Mouse (Mus musculus) lung, embryonic 16.5 days (tissue): ENCODE measurements at regions not wholly inside any gene's neighbourhood (a gene's known extent, or its start where the extent isn't known, plus 50 kb on each side); places are given as distances from the start of the nearest gene placed in this dataset.

Experiments used
- ATAC-seq: fragments of 200-750 bp; cut with Nextera tagmentation; 2 replicates; pipeline ENCODE4 v1.8.0; 2017; ENCODE audit warnings: low read depth, mild to moderate bottlenecking, moderate library complexity
- H3K27ac ChIP-seq: fragments of 300-500 bp; sonication (generic); 2 replicates; pipeline ENCODE4 v1.5.1; 2014; ENCODE audit warnings: mild to moderate bottlenecking, control low read depth, low read length
- H3K27me3 ChIP-seq: fragments of 300-500 bp; sonication (generic); 2 replicates; pipeline ENCODE4 v1.6.1; 2014; ENCODE audit warnings: low read depth, low read length, mixed read lengths; ENCODE audit not compliant: control insufficient read depth, insufficient read depth
- H3K36me3 ChIP-seq: fragments of 300-500 bp; sonication (generic); 2 replicates; pipeline ENCODE4 v1.6.1; 2014; ENCODE audit warnings: low read length; ENCODE audit not compliant: control insufficient read depth, insufficient read depth
- H3K4me1 ChIP-seq: fragments of 300-500 bp; sonication (generic); replicated peaks from 2 replicates; pipeline ENCODE4 v1.6.1; 2014; ENCODE audit warnings: low read length, mixed read lengths; ENCODE audit not compliant: control insufficient read depth, insufficient read depth
- H3K4me2 ChIP-seq: fragments of 300-500 bp; sonication (generic); 2 replicates; pipeline ENCODE4 v1.6.1; 2014; ENCODE audit warnings: low read depth, low read length, control low read depth
- H3K4me3 ChIP-seq: fragments of 300-500 bp; sonication (generic); 2 replicates; pipeline ENCODE4 v1.5.1; 2014; ENCODE audit warnings: mild to moderate bottlenecking, low read length, control low read depth
- H3K9ac ChIP-seq: fragments of 300-500 bp; sonication (generic); 2 replicates; pipeline ENCODE4 v1.6.1; 2014; ENCODE audit warnings: low read length, control low read depth
- H3K9me3 ChIP-seq: fragments of 300-500 bp; sonication (generic); 2 replicates; pipeline ENCODE4 v1.6.1; 2016; ENCODE audit warnings: low read length; ENCODE audit not compliant: control insufficient read depth
- WGBS: fragments of 180-500 bp; shearing (Covaris S2); extraction: QIAGEN DNeasy Blood & Tissue Kit; methylation state at CpG from one replicate; pipeline ENCODE4 v1.1.7; 2014; 5-methylcytosine and 5-hydroxymethylcytosine counted together

- Histone ChIP-seq H3K9ac (no peak overlapping the region), H3K27ac (no peak overlapping the region), H3K4me1 (no peaks in the 10 kb centered on the region), H3K9me3 (no peaks in the 10 kb centered on the region), H3K4me3 (no peak overlapping the region), H3K27me3 (no peaks in the 10 kb centered on the region), H3K36me3 (no peaks in the 10 kb centered on the region), H3K4me2 (no peak overlapping the region)
- ATAC-seq: no peak
- 42% methylated on average over 1 of the region's 1 CpGs for whole genome bisulfite sequencing
These were observed 117.3 kb downstream of the Klf6 start for GRCm38 (mm10) chr13:5978615-5979014.

GRCm38 (mm10) chr13:5987491-5987890 is 126.2 kb downstream of the Klf6 start:
- H3K36me3 ChIP-seq: no peaks in the 10 kb centered on the region
- no peak for ATAC-seq
- WGBS: 91% methylated on average over 2 of the region's 2 CpGs

GRCm38 (mm10) chr13:5988407-5988806 is 127.1 kb downstream of the Klf6 start:
- ATAC-seq: no peak
- WGBS: 76% methylated on average over 7 of the region's 7 CpGs
- Histone ChIP-seq H3K9ac (no peak overlapping the region), H3K4me2 (no peak overlapping the region), H3K27me3 (no peaks in the 10 kb centered on the region), H3K9me3 (no peaks in the 10 kb centered on the region), H3K27ac (no peak overlapping the region), H3K4me1 (no peaks in the 10 kb centered on the region), H3K36me3 (no peaks in the 10 kb centered on the region), H3K4me3 (no peak overlapping the region)

More at GRCm38 (mm10) chr13:5987491-5987890, 126.2 kb downstream of the Klf6 start:
- H3K4me1 ChIP-seq: no peaks in the 10 kb centered on the region
- H3K9ac ChIP-seq: no peak overlapping the region
- H3K4me2 ChIP-seq: no peak overlapping the region
- H3K27me3 ChIP-seq: no peaks in the 10 kb centered on the region
- no peaks in the 10 kb centered on the region for H3K9me3 ChIP-seq
- H3K4me3 ChIP-seq: no peak overlapping the region
- H3K27ac ChIP-seq: no peak overlapping the region

GRCm38 (mm10) chr13:6000559-6001217 is 139.4 kb downstream of the Klf6 start:
- ATAC-seq: no peak
- no peaks in the 10 kb centered on the region for H3K27me3 ChIP-seq
- no peak overlapping the region for H3K27ac ChIP-seq
- H3K9ac ChIP-seq: no peak overlapping the region
- no peaks in the 10 kb centered on the region for H3K9me3 ChIP-seq
- H3K36me3 ChIP-seq: no peaks in the 10 kb centered on the region
- H3K4me3 ChIP-seq: no peak overlapping the region
- WGBS: 67% methylated on average over 8 of the region's 8 CpGs
- no peaks in the 10 kb centered on the region for H3K4me1 ChIP-seq
- H3K4me2 ChIP-seq: no peak overlapping the region

- Histone ChIP-seq H3K36me3 (no peaks in the 10 kb centered on the region), H3K9ac (no peak overlapping the region), H3K4me3 (no peak overlapping the region), H3K27ac (no peak overlapping the region), H3K9me3 (no peaks in the 10 kb centered on the region), H3K27me3 (no peaks in the 10 kb centered on the region), H3K4me2 (no peak overlapping the region), H3K4me1 (no peaks in the 10 kb centered on the region)
- WGBS: 68% methylated on average over 3 of the region's 3 CpGs
- ATAC-seq: no peak
These were observed 139.9 kb downstream of the Klf6 start for GRCm38 (mm10) chr13:6001218-6001564.

- Histone ChIP-seq H3K4me1 (no peaks in the 10 kb centered on the region), H3K9me3 (no peaks in the 10 kb centered on the region), H3K27me3 (no peaks in the 10 kb centered on the region), H3K9ac (no peak overlapping the region), H3K4me2 (no peak overlapping the region), H3K27ac (no peak overlapping the region), H3K4me3 (no peak overlapping the region), H3K36me3 (no peaks in the 10 kb centered on the region)
- WGBS: 84% methylated on average over 6 of the region's 6 CpGs
- ATAC-seq: no peak
These were observed 144.6 kb downstream of the Klf6 start for GRCm38 (mm10) chr13:6005901-6006300.

- WGBS: 46% methylated on average over 1 of the region's 1 CpGs
These were observed 148.4 kb downstream of the Klf6 start for GRCm38 (mm10) chr13:6009671-6010070.

GRCm38 (mm10) chr13:6027207-6027606 is 165.9 kb downstream of the Klf6 start:
- H3K4me1 ChIP-seq: no peaks in the 10 kb centered on the region
- ATAC-seq: no peak
- WGBS: 63% methylated on average over 4 of the region's 4 CpGs

More at GRCm38 (mm10) chr13:6009671-6010070, 148.4 kb downstream of the Klf6 start:
- Histone ChIP-seq H3K4me1 (no peaks in the 10 kb centered on the region), H3K27ac (no peak overlapping the region), H3K9ac (no peak overlapping the region), H3K27me3 (no peaks in the 10 kb centered on the region), H3K4me3 (no peak overlapping the region), H3K36me3 (no peaks in the 10 kb centered on the region), H3K9me3 (no peaks in the 10 kb centered on the region), H3K4me2 (no peak overlapping the region)
- ATAC-seq: no peak

GRCm38 (mm10) chr13:6028878-6029277 is 167.6 kb downstream of the Klf6 start:
- no peak overlapping the region for H3K4me2 ChIP-seq
- 52% methylated on average over 4 of the region's 4 CpGs for WGBS
- no peaks in the 10 kb centered on the region for H3K4me1 ChIP-seq
- H3K9me3 ChIP-seq: no peaks in the 10 kb centered on the region
- H3K4me3 ChIP-seq: no peak overlapping the region
- H3K27me3 ChIP-seq: no peaks in the 10 kb centered on the region
- H3K9ac ChIP-seq: no peak overlapping the region
- no peak for ATAC-seq
- H3K36me3 ChIP-seq: no peaks in the 10 kb centered on the region
- no peak overlapping the region for H3K27ac ChIP-seq

More at GRCm38 (mm10) chr13:6027207-6027606, 165.9 kb downstream of the Klf6 start:
- Histone ChIP-seq H3K9ac (no peak overlapping the region), H3K27ac (no peak overlapping the region), H3K9me3 (no peaks in the 10 kb centered on the region), H3K4me2 (no peak overlapping the region), H3K4me3 (no peak overlapping the region), H3K27me3 (no peaks in the 10 kb centered on the region), H3K36me3 (no peaks in the 10 kb centered on the region)

- Histone ChIP-seq H3K9ac (no peak overlapping the region), H3K4me2 (no peak overlapping the region), H3K4me1 (no peaks in the 10 kb centered on the region), H3K27me3 (no peaks in the 10 kb centered on the region), H3K27ac (no peak overlapping the region), H3K36me3 (no peaks in the 10 kb centered on the region), H3K9me3 (no peaks in the 10 kb centered on the region), H3K4me3 (no peak overlapping the region)
- no peak for ATAC-seq
- 73% methylated on average over 6 of the region's 6 CpGs for WGBS
These were observed 168.2 kb downstream of the Klf6 start for GRCm38 (mm10) chr13:6029461-6029860.
